Mouse (Mus musculus) testis, adult 2 months (tissue): ENCODE measurements around the gene Ptpra.

Source experiments
- CTCF ChIP-seq: fragments of 200-500 bp; IDR thresholded peaks from 2 replicates; pipeline ENCODE4 v1.5.1; 2012; ENCODE audit warnings: low read depth, mild to moderate bottlenecking, inconsistent platforms, low read length, moderate library complexity; ENCODE audit not compliant: control insufficient read depth, insufficient read depth, insufficient replicate concordance
- POLR2A ChIP-seq: fragments of 200-500 bp; IDR thresholded peaks from 2 replicates; pipeline ENCODE4 v1.6.1; 2012; ENCODE audit warnings: low read depth, mild to moderate bottlenecking, inconsistent platforms, low read length, moderate library complexity; ENCODE audit not compliant: control insufficient read depth

- TF ChIP-seq CTCF, result no peak
- no peak for TF ChIP-seq POLR2A
Measured at GRCm38 (mm10) chr2:130421781-130422620, 28.1 kb upstream of the Ptpra start.
